Mouse (Mus musculus) liver, embryonic 14 days (tissue): ENCODE data around the gene Ndufa11. TPM values are rescaled to one million over a fixed set of nuclear protein-coding genes. Genes with fewer than 3 reads are reported as not detected.

Experiments used
- polyA plus RNA-seq: library from polyadenylated mRNA; depleted of rRNA; stranded (reverse); fragments of >200 nt; gene quantifications from 2 replicates; pipeline ENCODE4 v1.2.3, GENCODE M21; 2012; rRNA removed

Gene Ndufa11
- 104 and 123 TPM in 2 replicates for polyA plus RNA-seq

DNA sequence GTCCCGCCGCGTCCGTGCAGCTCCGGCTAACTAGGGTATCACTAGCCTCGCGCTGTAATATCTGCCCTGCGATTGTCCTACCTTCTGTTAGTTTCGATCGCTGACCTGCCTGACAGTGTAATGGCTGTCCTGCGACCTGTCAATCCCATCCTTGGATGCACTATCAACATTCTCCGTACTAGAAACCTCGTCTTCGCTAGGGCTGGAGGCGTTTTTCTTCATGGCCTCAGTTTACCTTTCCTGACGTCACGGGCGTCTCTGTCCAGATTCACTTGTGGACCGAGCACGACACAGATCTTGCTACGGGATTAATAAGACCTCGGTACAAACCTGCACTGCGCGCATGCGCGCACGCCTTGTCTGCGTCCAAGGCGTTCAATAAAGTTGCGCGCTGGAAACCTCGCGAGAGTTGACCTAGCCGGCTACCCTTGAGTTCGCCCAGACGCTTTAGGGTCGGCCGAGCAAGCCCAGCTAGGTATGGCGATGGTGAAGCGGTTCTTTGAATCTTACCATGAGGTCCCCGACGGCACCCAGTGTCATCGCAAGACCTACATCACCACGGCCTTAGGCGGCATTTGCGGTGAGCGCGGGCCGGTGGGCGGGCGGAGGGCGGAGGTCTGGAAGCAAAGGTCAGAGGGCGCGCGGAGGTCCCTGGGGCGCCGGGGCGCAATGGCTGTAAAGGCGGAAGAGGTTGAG lies at the start of gene Ndufa11, which contains the start of gene Vmac:
Gene Ndufa11, plus strand, starts transcription at position 405 of the 696 bp plus-strand sequence.
Gene Vmac, minus strand, starts transcription at position 660 of the 696 bp plus-strand sequence.

DNA sequence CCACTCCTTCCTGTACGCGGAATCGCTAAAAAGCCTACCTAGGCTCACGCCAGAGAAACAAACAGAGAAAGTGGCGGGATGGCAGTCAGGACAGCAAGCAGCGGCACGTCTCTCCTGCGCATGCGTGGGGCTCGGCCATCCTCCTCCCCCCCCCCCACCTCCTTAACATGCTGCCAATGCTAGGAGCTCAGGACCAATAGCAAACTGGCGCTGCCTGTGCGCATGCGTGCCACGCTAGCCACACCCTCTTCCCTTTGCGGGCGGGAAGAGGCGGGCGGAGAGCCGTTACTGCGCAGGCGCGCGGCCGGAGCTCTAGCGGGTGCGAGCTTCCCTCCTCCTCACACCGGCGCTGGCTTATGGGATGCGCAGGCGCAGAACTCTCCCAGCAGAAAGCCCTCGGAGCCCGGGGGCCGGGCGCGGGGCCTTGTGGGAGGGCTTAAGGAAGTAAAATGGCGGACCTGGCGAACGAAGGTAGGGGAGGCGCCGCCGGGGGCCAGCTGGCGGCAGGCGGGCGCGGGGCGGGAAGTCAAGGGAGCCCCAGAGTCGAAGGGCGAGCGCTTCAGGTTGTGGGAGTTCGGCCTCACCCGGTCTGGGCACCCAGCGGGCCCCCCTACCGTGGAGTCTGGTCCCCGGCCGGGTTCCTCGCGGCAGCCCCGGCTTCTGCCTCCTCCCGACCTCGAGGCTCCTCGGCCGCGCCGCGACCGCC lies 44.5 kb upstream of the Ndufa11 start, which contains the start of gene Ranbp3:
Gene Ranbp3, plus strand, starts transcription at position 354 of the 706 bp plus-strand sequence.

DNA sequence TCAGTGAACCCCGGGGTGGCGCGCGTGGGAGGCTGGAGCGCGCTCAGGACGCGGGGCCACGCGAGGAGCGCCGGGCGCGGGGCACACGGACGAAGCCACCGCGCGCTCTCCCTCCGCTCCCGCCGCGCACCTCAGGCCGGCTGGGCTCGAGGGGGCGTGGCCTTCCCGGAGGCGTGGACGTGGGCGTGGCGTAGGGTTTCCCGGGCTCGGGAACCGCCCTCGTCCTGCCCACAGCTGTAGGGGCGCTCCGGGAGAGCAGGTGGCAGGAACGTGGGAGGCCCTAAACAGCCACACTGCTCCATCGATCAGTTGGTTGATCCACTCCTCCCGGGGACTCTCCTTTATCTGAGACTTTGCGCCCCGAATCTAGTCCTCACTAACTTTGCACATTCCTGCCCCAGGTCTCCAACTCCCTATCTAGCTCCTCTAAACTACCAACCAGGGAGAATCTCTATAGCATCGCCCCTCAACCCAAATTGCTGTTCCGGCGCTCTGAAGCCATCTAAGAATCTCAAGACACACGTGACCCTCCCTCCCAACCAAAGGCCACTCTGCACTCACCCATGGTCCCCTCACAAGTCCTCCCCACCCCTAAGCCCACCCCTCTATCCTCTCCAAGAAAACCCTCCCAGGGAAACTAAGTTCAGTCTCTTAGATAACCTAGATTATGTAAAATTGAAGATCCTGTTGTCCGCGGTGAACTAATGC lies 40.0 kb downstream of the Ndufa11 start, which contains the start of gene Nrtn:
Gene Nrtn, minus strand, starts transcription at position 115 of the 708 bp plus-strand sequence.

DNA sequence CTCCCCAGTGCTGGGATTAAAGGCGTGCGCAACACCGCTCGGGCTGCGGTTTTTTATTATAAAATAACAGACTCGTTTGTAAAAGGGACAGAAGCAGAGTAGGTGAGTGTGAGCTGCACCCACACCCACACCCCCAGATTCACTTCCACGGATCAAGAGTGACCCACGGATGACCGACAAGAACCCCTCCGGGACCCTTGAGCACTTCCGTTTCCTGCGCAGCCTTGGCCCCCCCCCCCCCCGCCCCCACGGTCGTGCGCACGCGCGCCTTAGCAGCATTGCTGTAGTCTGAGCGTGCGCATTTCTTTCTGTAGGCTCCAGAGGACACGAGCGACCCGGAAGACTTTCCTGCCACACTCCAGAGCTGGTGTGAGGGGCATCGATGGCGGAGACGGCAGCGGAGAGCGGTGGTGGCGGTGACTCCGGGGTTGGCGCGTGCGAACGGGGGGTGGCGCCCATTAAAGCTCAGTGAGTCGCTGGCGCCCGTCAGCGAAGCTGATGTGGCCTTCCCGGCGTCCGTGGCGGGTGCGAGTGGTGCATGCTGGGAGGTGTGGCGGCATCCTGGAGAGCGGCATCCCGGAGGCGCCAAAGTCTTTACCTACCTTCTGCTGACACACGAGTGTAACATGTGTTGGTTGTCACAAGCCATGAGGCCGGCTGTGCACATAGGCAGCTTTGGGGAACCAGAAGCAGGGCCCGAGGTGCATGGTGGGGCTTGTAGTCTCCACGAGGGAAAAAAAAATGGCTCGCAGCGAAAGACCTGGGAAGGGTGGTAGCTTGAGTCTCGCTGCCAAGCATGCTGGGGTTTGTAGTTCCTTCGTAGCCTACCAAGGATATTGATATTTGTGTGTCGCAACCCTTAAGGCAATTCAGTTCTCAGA lies 47.1 kb downstream of the Ndufa11 start, which contains the start of gene Dus3l:
Gene Dus3l, plus strand, starts transcription at position 284 of the 881 bp plus-strand sequence.

DNA sequence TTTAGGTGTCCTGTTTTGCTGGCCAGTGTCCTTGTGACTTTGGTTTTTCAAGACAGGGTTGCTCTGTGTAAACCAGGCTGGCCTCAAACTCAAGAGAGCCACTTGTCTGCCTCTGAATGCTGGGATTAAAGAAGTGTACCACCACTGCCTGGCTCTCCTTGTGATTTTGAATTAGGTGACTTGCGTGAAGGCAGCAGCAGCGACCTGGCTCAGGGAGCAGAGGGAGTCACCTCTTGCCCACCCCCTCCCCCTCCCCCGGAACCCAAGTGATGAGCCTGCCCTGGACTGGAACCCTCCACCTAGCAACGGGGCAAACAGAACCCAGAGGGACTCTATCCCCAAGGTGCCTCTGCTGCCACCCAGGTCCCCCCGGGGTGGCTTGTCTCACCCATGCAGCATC lies 52.4 kb downstream of the Ndufa11 start, which contains the start of gene Prr22:
Gene Prr22, plus strand, starts transcription at position 301 of the 400 bp plus-strand sequence.

Other genes starting within 250 kb of the Ndufa11 start
- 14.6 and 17.6 TPM in 2 replicates for gene Ptprs, start 241.3 kb upstream of the Ndufa11 start, polyA plus RNA-seq
- not detected in 2 replicates for gene Znrf4, start 205.3 kb upstream of the Ndufa11 start, polyA plus RNA-seq
- gene Gm20219, start 163.4 kb upstream of the Ndufa11 start, polyA plus RNA-seq: 0.24 and 0.25 TPM in 2 replicates
- 37.3 and 41.5 TPM in 2 replicates for gene Safb2, start 133.2 kb upstream of the Ndufa11 start, polyA plus RNA-seq
- gene Safb, start 132.9 kb upstream of the Ndufa11 start, polyA plus RNA-seq: 46.8 and 47.3 TPM in 2 replicates
- gene 2410015M20Rik, start 108.0 kb upstream of the Ndufa11 start, polyA plus RNA-seq: 81.6 and 101 TPM in 2 replicates
- gene Rpl36, start 104.4 kb upstream of the Ndufa11 start, polyA plus RNA-seq: 1,924 and 1,951 TPM in 2 replicates
- gene Lonp1, start 90.9 kb upstream of the Ndufa11 start, polyA plus RNA-seq: 43.5 and 46.6 TPM in 2 replicates
- gene Catsperd, start 89.6 kb upstream of the Ndufa11 start, polyA plus RNA-seq: 0.31 and 0.44 TPM in 2 replicates
- 39.4 and 43.3 TPM in 2 replicates for gene Ranbp3, start 44.5 kb upstream of the Ndufa11 start, polyA plus RNA-seq
- gene Vmac, start 255 bp downstream of the Ndufa11 start, polyA plus RNA-seq: 2.4 and 2.5 TPM in 2 replicates
- gene Nrtn, start 39.8 kb downstream of the Ndufa11 start, polyA plus RNA-seq: 1.0 and 1.2 TPM in 2 replicates
- gene Dus3l, start 47.0 kb downstream of the Ndufa11 start, polyA plus RNA-seq: 16.5 and 17.4 TPM in 2 replicates
- gene Prr22, start 52.5 kb downstream of the Ndufa11 start, polyA plus RNA-seq: 0.90 and 1.2 TPM in 2 replicates
- gene Rfx2, start 113.2 kb downstream of the Ndufa11 start, polyA plus RNA-seq: 8.5 and 10.7 TPM in 2 replicates
- gene Acsbg2, start 156.7 kb downstream of the Ndufa11 start, polyA plus RNA-seq: not detected in 2 replicates
- 0.01 TPM in 2 replicates for gene 1700061G19Rik, start 157.7 kb downstream of the Ndufa11 start, polyA plus RNA-seq
- gene Mllt1, start 217.6 kb downstream of the Ndufa11 start, polyA plus RNA-seq: 10.1 and 11.0 TPM in 2 replicates